Mouse (Mus musculus): ENCODE data around the gene Ahsa1.
A peak's percentile ranks its signal among the peaks of the same experiment; 100 is the strongest.
"Not testable (repeated sequence)": the region's sequence is repeated elsewhere in the genome, so short reads cannot be mapped to it uniquely, and the experiment has no call there.

Ahsa1 gene

DNA sequence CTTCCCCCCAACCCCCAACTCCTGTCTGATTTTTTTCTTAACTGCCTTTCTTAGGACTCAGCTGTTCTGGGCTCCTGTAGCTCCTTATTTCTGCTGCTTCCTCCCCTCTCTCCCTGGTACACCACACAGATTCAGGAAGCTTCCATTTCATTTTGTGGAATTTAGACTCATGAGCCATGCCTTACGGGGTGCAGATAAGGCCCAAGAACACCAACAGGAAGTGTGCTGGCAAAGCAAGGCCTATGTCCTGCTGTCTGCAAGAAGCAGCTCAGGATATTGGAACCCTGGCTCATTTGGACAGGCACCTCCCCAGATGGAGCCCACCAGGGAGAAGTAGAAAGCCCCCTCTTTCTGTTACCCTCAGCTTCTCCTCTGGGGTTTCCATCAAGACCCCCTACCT lies 15.5 kb downstream of the Ahsa1 start:
- no peak for DNase-seq (ENCODE audit: low read depth, low spot score)

DNA sequence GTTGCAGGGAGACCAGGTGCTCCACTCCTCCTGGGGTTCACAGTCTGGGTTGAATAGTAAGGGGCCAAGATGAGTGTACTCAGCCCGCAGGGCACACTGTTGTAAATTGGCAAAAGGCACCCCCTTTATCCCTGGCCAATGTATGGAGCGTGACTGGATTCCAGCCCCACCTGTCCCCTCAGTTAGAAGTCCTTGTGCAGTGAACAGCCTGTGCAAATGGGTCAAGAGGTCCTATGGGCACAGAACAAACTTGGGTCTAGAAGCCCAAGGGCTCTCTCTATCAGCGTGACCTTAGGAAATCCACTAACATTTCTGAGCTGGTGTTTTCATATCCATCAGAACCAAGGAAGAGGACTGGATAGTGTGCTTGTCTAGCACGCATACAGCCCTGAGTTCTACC lies 16.5 kb downstream of the Ahsa1 start:
- DNase-seq (ENCODE audit: low read depth, low spot score): no peak

GRCm38 (mm10) chr12:87283706-87284105 lies 17.4 kb downstream of the Ahsa1 start:
- no peak for DNase-seq (ENCODE audit: low read depth, low spot score)

GRCm38 (mm10) chr12:87284268-87284667 lies 18.0 kb downstream of the Ahsa1 start:
- DNase-seq (ENCODE audit: low read depth, low spot score): no peak

GRCm38 (mm10) chr12:87284726-87285125 lies 18.4 kb downstream of the Ahsa1 start:
- DNase-seq (ENCODE audit: low read depth, low spot score): no peak

DNA sequence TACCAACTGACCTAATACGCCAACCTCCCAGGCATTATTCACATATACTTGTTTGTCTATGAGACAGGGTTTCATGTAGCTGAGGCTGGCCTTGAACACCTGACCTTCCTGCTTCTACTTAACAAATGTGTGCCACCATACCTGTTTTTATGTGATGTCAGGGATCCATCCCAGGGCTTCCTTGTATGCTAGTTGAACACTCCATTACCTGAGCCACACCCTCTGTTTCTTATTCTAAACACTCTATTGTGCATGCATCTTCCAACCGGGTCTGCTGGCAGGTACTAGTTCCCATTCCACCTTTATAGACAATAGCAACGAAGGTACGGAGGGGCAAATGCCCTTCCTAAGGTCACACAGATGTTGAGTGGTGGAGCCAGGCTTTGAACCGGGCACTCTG lies 22.8 kb downstream of the Ahsa1 start:
- no peak for DNase-seq (ENCODE audit: low read depth, low spot score)

GRCm38 (mm10) chr12:87293934-87294333 lies 27.7 kb downstream of the Ahsa1 start:
- DNase-seq (ENCODE audit: low read depth, low spot score): no peak

GRCm38 (mm10) chr12:87299037-87299656 lies 32.9 kb downstream of the Ahsa1 start:
- no peak for DNase-seq (ENCODE audit: low read depth, low spot score)

DNA sequence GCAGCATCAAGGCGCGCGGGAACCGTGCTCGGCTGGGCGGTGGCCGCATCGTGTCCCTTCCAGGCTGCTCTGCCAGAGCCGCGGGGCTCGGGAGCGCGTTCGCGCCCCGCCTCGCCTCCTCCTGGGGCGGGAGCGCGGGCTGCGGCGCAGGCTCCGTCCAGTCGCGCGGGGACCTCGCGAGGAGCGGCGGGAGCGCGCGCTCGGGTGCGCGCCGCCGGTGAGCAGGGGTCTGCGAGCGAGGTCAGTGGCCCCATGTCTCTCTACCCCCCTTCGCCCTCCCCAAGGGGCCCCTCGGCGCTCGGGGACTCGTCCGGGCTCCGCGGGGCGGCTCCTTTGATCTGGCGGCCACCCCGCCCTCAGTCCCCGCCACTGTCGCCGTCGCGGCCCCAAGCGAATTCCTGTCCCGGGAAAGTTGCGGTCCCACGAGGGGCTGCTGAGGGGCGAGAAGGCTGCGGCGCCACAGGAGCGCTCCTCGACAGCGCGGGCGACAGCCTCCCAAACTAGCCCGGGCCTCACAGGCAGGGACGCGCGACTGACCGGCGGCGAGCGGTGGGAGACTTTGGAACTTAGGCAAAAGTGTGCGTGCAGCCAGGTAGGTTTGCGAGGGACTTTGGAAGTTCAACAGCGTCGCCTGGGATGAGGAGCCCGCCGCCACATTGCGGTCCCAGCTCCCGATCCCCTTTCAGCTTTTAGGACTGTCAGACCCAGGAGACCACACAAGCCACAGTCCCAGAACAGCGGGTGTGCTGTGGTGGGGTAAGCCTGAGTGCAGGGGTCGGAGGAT lies 33.6 kb downstream of the Ahsa1 start, which contains the start of gene Ism2:
Gene Ism2 (minus strand): TSS at position 49 of the 784 bp plus-strand sequence.
- DNase-seq (ENCODE audit: low read depth, low spot score): peak; percentile 37

GRCm38 (mm10) chr12:87300441-87300690 lies 34.1 kb downstream of the Ahsa1 start:
- no peak for DNase-seq (ENCODE audit: low read depth, low spot score)

GRCm38 (mm10) chr12:87301189-87301588 lies 34.9 kb downstream of the Ahsa1 start:
- DNase-seq (ENCODE audit: low read depth, low spot score): no peak

- DNase-seq (ENCODE audit: low read depth, low spot score): no peak
Observed at GRCm38 (mm10) chr12:87305767-87306583, 39.7 kb downstream of the Ahsa1 start.

DNA sequence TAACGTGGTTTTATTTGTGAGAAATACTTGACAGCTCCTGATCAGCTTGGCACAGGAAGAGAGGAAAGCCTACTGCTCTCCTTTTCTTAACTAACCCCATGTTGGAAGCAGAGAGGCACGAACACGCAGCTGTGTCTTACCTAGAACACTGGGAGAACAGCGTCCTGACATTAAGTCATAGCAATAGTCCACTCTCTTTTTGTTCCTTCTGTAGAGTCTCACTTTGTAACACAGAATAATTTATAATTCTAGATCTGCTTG lies 40.2 kb downstream of the Ahsa1 start:
- DNase-seq (ENCODE audit: low read depth, low spot score): not testable (repeated sequence)

DNA sequence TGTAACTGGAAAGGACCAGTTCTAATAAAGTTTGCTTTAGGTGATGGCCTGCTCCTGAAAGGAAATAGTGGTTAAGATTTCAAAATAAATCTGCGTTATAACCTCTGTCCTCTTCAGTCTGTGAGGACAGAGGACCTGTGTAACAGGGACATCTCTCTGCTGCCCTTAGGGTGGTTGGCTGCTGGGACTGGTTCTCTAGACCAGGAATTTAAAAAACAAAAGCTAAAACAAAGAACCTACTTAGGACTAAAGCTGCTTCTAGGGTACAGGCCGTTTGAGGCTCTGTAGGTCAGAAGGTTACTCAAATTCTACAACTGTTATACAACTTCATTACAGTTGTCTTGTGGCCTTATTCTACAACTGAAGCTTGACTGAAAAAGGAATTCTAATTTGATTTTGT lies 46.8 kb downstream of the Ahsa1 start:
- DNase-seq (ENCODE audit: low read depth, low spot score): no peak

DNA sequence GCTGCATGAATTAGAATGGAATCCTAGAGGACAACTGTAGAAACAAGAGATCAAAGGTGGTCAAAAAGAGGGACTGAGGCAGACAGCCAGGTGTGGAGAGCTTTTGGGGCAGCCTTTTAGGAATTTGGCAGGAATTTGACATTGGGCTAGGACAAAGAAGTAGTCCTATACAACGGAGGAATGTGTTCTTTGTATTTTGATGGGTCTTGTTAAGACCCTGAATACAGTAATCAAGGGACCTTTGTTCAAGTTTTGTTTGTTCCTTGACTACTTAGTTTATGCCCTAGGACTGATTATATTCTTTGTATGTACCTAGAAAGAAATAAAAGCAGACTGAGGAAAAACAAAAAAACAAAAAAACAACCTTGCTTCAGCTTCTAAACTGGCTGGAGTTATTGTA lies 51.7 kb downstream of the Ahsa1 start:
- no peak for DNase-seq (ENCODE audit: low read depth, low spot score)

GRCm38 (mm10) chr12:87319229-87319628 lies 53.0 kb downstream of the Ahsa1 start:
- DNase-seq (ENCODE audit: low read depth, low spot score): no peak

Measured in forelimb bud, embryonic 11.5 days (tissue).